Mouse (Mus musculus): Measurements from ENCODE around the gene 4930539E08Rik. TPM values are rescaled to one million over a fixed set of nuclear protein-coding genes. Genes with fewer than 3 reads are reported as not detected.

Gene 4930539E08Rik
- polyA plus RNA-seq (2015; fragmentation: Nextera tagmentation; extraction: Ambion mirVana): 0.53 and 1.8 TPM in 2 replicates

- WGBS: 63% methylated on average over 12 of the region's 12 CpGs
- H3K36me3 ChIP-seq (ENCODE audit: control insufficient read depth, insufficient read depth): no peaks in the 10 kb centered on the region
- H3K4me2 ChIP-seq (ENCODE audit: low read length): no peak within 1 kb of the TSS
- no peak within 1 kb of the TSS for H3K9ac ChIP-seq (replicated peaks; ENCODE audit: low read depth, low read length)
- H3K27me3 ChIP-seq (replicated peaks; ENCODE audit: control insufficient read depth, insufficient read depth, low read length): no peaks in the 10 kb centered on the region
- H3K4me3 ChIP-seq (replicated peaks; ENCODE audit: low read length): no peak within 1 kb of the TSS
- H3K4me1 ChIP-seq (replicated peaks; ENCODE audit: control insufficient read depth, insufficient read depth, low read length): no peaks in the 10 kb centered on the region
- ATAC-seq: no peak
- H3K27ac ChIP-seq (ENCODE audit: low read length): no peak within 1 kb of the TSS
- H3K9me3 ChIP-seq (ENCODE audit: control insufficient read depth, low read length): no peaks in the 10 kb centered on the region
These were observed at the start of gene 4930539E08Rik for GRCm38 (mm10) chr17:28915060-28915628. Gene 4930539E08Rik, minus strand, starts transcription at chr17:28915324.

- H3K9ac ChIP-seq (replicated peaks; ENCODE audit: low read depth, low read length): no peak overlapping the region
- no peak for ATAC-seq
- no peak overlapping the region for H3K4me3 ChIP-seq (replicated peaks; ENCODE audit: low read length)
- H3K4me1 ChIP-seq (replicated peaks; ENCODE audit: control insufficient read depth, insufficient read depth, low read length): no peaks in the 10 kb centered on the region
- peaks cover 34% of the 10 kb centered on the region for H3K36me3 ChIP-seq (ENCODE audit: control insufficient read depth, insufficient read depth)
- no peaks in the 10 kb centered on the region for H3K27me3 ChIP-seq (replicated peaks; ENCODE audit: control insufficient read depth, insufficient read depth, low read length)
- no peak overlapping the region for H3K4me2 ChIP-seq (ENCODE audit: low read length)
- 91% methylated on average over 10 of the region's 10 CpGs for WGBS
- H3K27ac ChIP-seq (ENCODE audit: low read length): no peak overlapping the region
- no peaks in the 10 kb centered on the region for H3K9me3 ChIP-seq (ENCODE audit: control insufficient read depth, low read length)
These were observed 46.5 kb upstream of the 4930539E08Rik start for GRCm38 (mm10) chr17:28961596-28961995.

GRCm38 (mm10) chr17:28960597-28960996 lies 45.5 kb upstream of the 4930539E08Rik start:
- Histone ChIP-seq H3K36me3 (ENCODE audit: control insufficient read depth, insufficient read depth) (peaks cover 26% of the 10 kb centered on the region), H3K4me3 (replicated peaks; ENCODE audit: low read length) (no peak overlapping the region), H3K27me3 (replicated peaks; ENCODE audit: control insufficient read depth, insufficient read depth, low read length) (no peaks in the 10 kb centered on the region), H3K4me2 (ENCODE audit: low read length) (no peak overlapping the region), H3K9ac (replicated peaks; ENCODE audit: low read depth, low read length) (no peak overlapping the region), H3K27ac (ENCODE audit: low read length) (no peak overlapping the region), H3K9me3 (ENCODE audit: control insufficient read depth, low read length) (no peaks in the 10 kb centered on the region), H3K4me1 (replicated peaks; ENCODE audit: control insufficient read depth, insufficient read depth, low read length) (no peaks in the 10 kb centered on the region)
- no peak for ATAC-seq
- 72% methylated on average over 10 of the region's 10 CpGs for WGBS

- Histone ChIP-seq H3K27ac (ENCODE audit: low read length) (no peak overlapping the region), H3K9me3 (ENCODE audit: control insufficient read depth, low read length) (no peaks in the 10 kb centered on the region), H3K4me1 (replicated peaks; ENCODE audit: control insufficient read depth, insufficient read depth, low read length) (peaks cover 19% of the 10 kb centered on the region), H3K4me3 (replicated peaks; ENCODE audit: low read length) (no peak overlapping the region), H3K36me3 (ENCODE audit: control insufficient read depth, insufficient read depth) (no peaks in the 10 kb centered on the region), H3K4me2 (ENCODE audit: low read length) (peak overlapping the region; percentile 64), H3K9ac (replicated peaks; ENCODE audit: low read depth, low read length) (no peak overlapping the region), H3K27me3 (replicated peaks; ENCODE audit: control insufficient read depth, insufficient read depth, low read length) (no peaks in the 10 kb centered on the region)
- 96% methylated on average over 9 of the region's 9 CpGs for WGBS
- ATAC-seq: no peak
These were observed 39.3 kb upstream of the 4930539E08Rik start for GRCm38 (mm10) chr17:28954416-28954815.

- Histone ChIP-seq H3K4me3 (replicated peaks; ENCODE audit: low read length) (peak overlapping the region; percentile 81), H3K4me1 (replicated peaks; ENCODE audit: control insufficient read depth, insufficient read depth, low read length) (peaks cover 19% of the 10 kb centered on the region), H3K27ac (ENCODE audit: low read length) (no peak overlapping the region; the same call in 1 of the 2 replicates), H3K4me2 (ENCODE audit: low read length) (peak overlapping the region; percentile 64), H3K9me3 (ENCODE audit: control insufficient read depth, low read length) (no peaks in the 10 kb centered on the region), H3K27me3 (replicated peaks; ENCODE audit: control insufficient read depth, insufficient read depth, low read length) (no peaks in the 10 kb centered on the region), H3K9ac (replicated peaks; ENCODE audit: low read depth, low read length) (peak overlapping the region; percentile 93), H3K36me3 (ENCODE audit: control insufficient read depth, insufficient read depth) (no peaks in the 10 kb centered on the region)
- ATAC-seq: no peak
- WGBS: 14% methylated on average over 9 of the region's 9 CpGs
These were observed 38.1 kb upstream of the 4930539E08Rik start for GRCm38 (mm10) chr17:28953251-28953650.

- H3K9me3 ChIP-seq (ENCODE audit: control insufficient read depth, low read length): no peaks in the 10 kb centered on the region
- ATAC-seq: peak; percentile 91
- peak within 1 kb of the TSS; percentile 78 for H3K4me2 ChIP-seq (ENCODE audit: low read length)
- H3K27me3 ChIP-seq (replicated peaks; ENCODE audit: control insufficient read depth, insufficient read depth, low read length): no peaks in the 10 kb centered on the region
- H3K27ac ChIP-seq (ENCODE audit: low read length): peak within 1 kb of the TSS; percentile 97
- H3K36me3 ChIP-seq (ENCODE audit: control insufficient read depth, insufficient read depth): no peaks in the 10 kb centered on the region
- WGBS: under 1% methylated on average over 70 of the region's 80 CpGs
- peak within 1 kb of the TSS; percentile 81 for H3K4me3 ChIP-seq (replicated peaks; ENCODE audit: low read length)
- H3K4me1 ChIP-seq (replicated peaks; ENCODE audit: control insufficient read depth, insufficient read depth, low read length): peaks cover 19% of the 10 kb centered on the region
- H3K9ac ChIP-seq (replicated peaks; ENCODE audit: low read depth, low read length): peak within 1 kb of the TSS; percentile 93
These were observed 37.0 kb upstream of the 4930539E08Rik start, which contains the start of gene Kctd20 for GRCm38 (mm10) chr17:28951831-28952799. Gene Kctd20, plus strand, starts transcription at chr17:28951950.

- 79% methylated on average over 4 of the region's 4 CpGs for WGBS
- no peak for ATAC-seq
- H3K4me1 ChIP-seq (replicated peaks; ENCODE audit: control insufficient read depth, insufficient read depth, low read length): peaks cover 19% of the 10 kb centered on the region
- no peaks in the 10 kb centered on the region for H3K27me3 ChIP-seq (replicated peaks; ENCODE audit: control insufficient read depth, insufficient read depth, low read length)
- no peak overlapping the region for H3K9ac ChIP-seq (replicated peaks; ENCODE audit: low read depth, low read length)
- no peak overlapping the region for H3K4me3 ChIP-seq (replicated peaks; ENCODE audit: low read length)
- no peak overlapping the region for H3K4me2 ChIP-seq (ENCODE audit: low read length)
- no peaks in the 10 kb centered on the region for H3K9me3 ChIP-seq (ENCODE audit: control insufficient read depth, low read length)
- H3K27ac ChIP-seq (ENCODE audit: low read length): no peak overlapping the region
- H3K36me3 ChIP-seq (ENCODE audit: control insufficient read depth, insufficient read depth): no peaks in the 10 kb centered on the region
These were observed 35.6 kb upstream of the 4930539E08Rik start for GRCm38 (mm10) chr17:28950751-28951150.

- Histone ChIP-seq H3K27ac (ENCODE audit: low read length) (no peak overlapping the region), H3K36me3 (ENCODE audit: control insufficient read depth, insufficient read depth) (no peaks in the 10 kb centered on the region), H3K4me3 (replicated peaks; ENCODE audit: low read length) (no peak overlapping the region), H3K9ac (replicated peaks; ENCODE audit: low read depth, low read length) (no peak overlapping the region), H3K9me3 (ENCODE audit: control insufficient read depth, low read length) (no peaks in the 10 kb centered on the region), H3K4me1 (replicated peaks; ENCODE audit: control insufficient read depth, insufficient read depth, low read length) (peaks cover 11% of the 10 kb centered on the region), H3K4me2 (ENCODE audit: low read length) (no peak overlapping the region), H3K27me3 (replicated peaks; ENCODE audit: control insufficient read depth, insufficient read depth, low read length) (no peaks in the 10 kb centered on the region)
- 70% methylated on average over 4 of the region's 4 CpGs for WGBS
- no peak for ATAC-seq
These were observed 33.5 kb upstream of the 4930539E08Rik start for GRCm38 (mm10) chr17:28948661-28949060.

All from forebrain, embryonic 16.5 days (tissue).